Mouse (Mus musculus) olfactory bulb, adult 2 months (tissue): ENCODE measurements at regions not wholly inside any gene's neighbourhood (a gene's known extent, or its start where the extent isn't known, plus 50 kb on each side); places are given as distances from the start of the nearest gene placed in this dataset.

Experiments used
- CTCF ChIP-seq: fragments of 200-500 bp; IDR thresholded peaks from 2 replicates; pipeline ENCODE4 v1.5.1; 2012; ENCODE audit warnings: low read depth, mild to moderate bottlenecking, low read length, moderate library complexity; ENCODE audit not compliant: insufficient read depth
- POLR2A ChIP-seq: fragments of 200-500 bp; IDR thresholded peaks from 2 replicates; pipeline ENCODE4 v1.6.1; 2012; ENCODE audit warnings: mild to moderate bottlenecking, low read depth, low read length, moderate library complexity; ENCODE audit not compliant: insufficient read depth

DNA sequence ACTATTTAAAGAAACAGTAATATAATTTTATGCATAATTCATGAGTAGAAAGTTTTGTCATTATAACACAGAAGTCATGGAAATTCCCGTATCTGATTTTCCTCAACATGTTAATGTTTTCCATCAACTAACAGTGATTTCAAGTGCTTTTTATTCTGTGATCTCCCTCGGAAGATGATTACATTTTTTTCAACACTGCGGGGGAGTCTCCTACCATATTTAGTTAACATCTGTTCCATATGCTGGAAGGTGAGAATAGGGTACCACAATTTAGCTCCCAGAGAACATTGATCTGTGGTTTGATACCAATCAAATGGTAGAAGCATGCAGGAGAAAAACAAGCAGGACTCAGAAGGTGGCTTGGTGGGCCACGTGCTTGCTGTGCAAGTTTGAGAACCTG, 321.1 kb upstream of the Pmfbp1 start:
- TF ChIP-seq POLR2A = no peak
- TF ChIP-seq CTCF = no peak
